Mouse (Mus musculus) neutrophil, adult 59 days (primary cell): Measurements from ENCODE around the gene Zmynd10. TPM values are rescaled to one million over a fixed set of nuclear protein-coding genes. Genes with fewer than 3 reads are reported as not detected.

ENCODE experiments used
- total RNA-seq, 2 experiments: library from RNA; stranded (reverse); gene quantifications; 1 replicate in 1 of 2; 2 replicates in 1 of 2; pipeline ENCODE4 v1.2.4; 2023

The Zmynd10 gene
- total RNA-seq = under 1 TPM in 1 of 2 experiments, not detected in 1; 0.20 TPM

GRCm38 (mm10) chr9:107547026-107547425 lies at the start of gene Zmynd10:
Gene Zmynd10, plus strand, starts transcription at chr9:107547298.

GRCm38 (mm10) chr9:107533791-107534407 lies 13.2 kb upstream of the Zmynd10 start, which contains the start of gene Tmem115:
Gene Tmem115, plus strand, starts transcription at chr9:107533945.

GRCm38 (mm10) chr9:107541474-107542351 lies 5.4 kb upstream of the Zmynd10 start, which contains the start of the genes Cyb561d2 and Nprl2:
Gene Cyb561d2, minus strand, starts transcription at chr9:107542193.
Gene Nprl2, plus strand, starts transcription at chr9:107542226.

GRCm38 (mm10) chr9:107551117-107551889 lies 4.2 kb downstream of the Zmynd10 start, which contains the start of gene Rassf1:
Gene Rassf1, plus strand, starts transcription at chr9:107551555.

GRCm38 (mm10) chr9:107563029-107563581 lies 16.0 kb downstream of the Zmynd10 start, which contains the start of gene Tusc2:
Gene Tusc2, plus strand, starts transcription at chr9:107563255.

GRCm38 (mm10) chr9:107567702-107568319 lies 20.7 kb downstream of the Zmynd10 start, which contains the start of gene Hyal2:
Gene Hyal2, plus strand, starts transcription at chr9:107567945.

GRCm38 (mm10) chr9:107576357-107577107 lies 29.4 kb downstream of the Zmynd10 start, which contains the start of gene Hyal1:
Gene Hyal1, plus strand, starts transcription at chr9:107576927.

GRCm38 (mm10) chr9:107578587-107578986 lies 31.5 kb downstream of the Zmynd10 start, which contains the start of gene Naa80:
Gene Naa80, plus strand, starts transcription at chr9:107578887.

GRCm38 (mm10) chr9:107580501-107581317 lies 33.6 kb downstream of the Zmynd10 start, which contains the start of gene Hyal3:
Gene Hyal3, plus strand, starts transcription at chr9:107580818.

GRCm38 (mm10) chr9:107586974-107587832 lies 40.1 kb downstream of the Zmynd10 start, which contains the start of gene Ifrd2:
Gene Ifrd2, plus strand, starts transcription at chr9:107587642.

Other genes with a start within 250 kb of the Zmynd10 start
- gene Hemk1, start 208.9 kb upstream of the Zmynd10 start, total RNA-seq = 1 to 10 TPM; 3.9 to 5.0 TPM
- not detected for gene 6430571L13Rik, start 206.7 kb upstream of the Zmynd10 start, total RNA-seq
- under 1 TPM; 0.09 to 0.62 TPM for gene Cacna2d2, start 147.7 kb upstream of the Zmynd10 start, total RNA-seq
- 10 to 100 TPM; 16.3 to 17.6 TPM for gene Tmem115, start 13.4 kb upstream of the Zmynd10 start, total RNA-seq
- 1 to 10 TPM; 6.7 to 7.6 TPM for gene Cyb561d2, start 5.1 kb upstream of the Zmynd10 start, total RNA-seq
- 1 to 10 TPM; 8.4 to 9.3 TPM for gene Nprl2, start 5.1 kb upstream of the Zmynd10 start, total RNA-seq
- gene Rassf1, start 4.3 kb downstream of the Zmynd10 start, total RNA-seq = 10 to 100 TPM; 47.3 to 60.9 TPM
- gene Tusc2, start 16.0 kb downstream of the Zmynd10 start, total RNA-seq = 1 to 10 TPM; 6.4 to 6.9 TPM
- gene Hyal2, start 20.6 kb downstream of the Zmynd10 start, total RNA-seq = 1 to 10 TPM; 2.8 to 4.5 TPM
- gene Hyal1, start 29.6 kb downstream of the Zmynd10 start, total RNA-seq = 1 to 10 TPM in 1 of 2 experiments, under 1 TPM in 1; 0.49 to 1.3 TPM
- gene Naa80, start 31.6 kb downstream of the Zmynd10 start, total RNA-seq = 1 to 10 TPM; 9.0 to 9.1 TPM
- under 1 TPM; 0.76 to 0.88 TPM for gene Hyal3, start 33.5 kb downstream of the Zmynd10 start, total RNA-seq
- gene Ifrd2, start 40.3 kb downstream of the Zmynd10 start, total RNA-seq = 10 to 100 TPM; 16.5 to 30.6 TPM
- 1 to 10 TPM in 1 of 2 experiments, under 1 TPM in 1; 0.86 to 1.1 TPM for gene Sema3b, start 61.9 kb downstream of the Zmynd10 start, total RNA-seq
- gene Gnai2, start 88.1 kb downstream of the Zmynd10 start, total RNA-seq = 1,000 to 10,000 TPM; 1,195 to 1,197 TPM
- not detected for gene Slc38a3, start 122.2 kb downstream of the Zmynd10 start, total RNA-seq
- not detected for gene Gnat1, start 132.4 kb downstream of the Zmynd10 start, total RNA-seq
- under 1 TPM in 1 of 2 experiments, not detected in 1; 0.53 TPM for gene Sema3f, start 163.2 kb downstream of the Zmynd10 start, total RNA-seq
- gene Rbm5, start 223.7 kb downstream of the Zmynd10 start, total RNA-seq = 100 to 1,000 TPM; 165 to 173 TPM